Mouse (Mus musculus) left cerebral cortex, adult 18-20 months (tissue): ENCODE measurements at regions not wholly inside any gene's neighbourhood (a gene's known extent, or its start where the extent isn't known, plus 50 kb on each side); places are given as distances from the start of the nearest gene placed in this dataset.
"Not testable (repeated sequence)": the region's sequence is repeated elsewhere in the genome, so short reads cannot be mapped to it uniquely, and the experiment has no call there.

ENCODE experiments used
- DNase-seq, 2 experiments: peaks; one replicate each; pipeline ENCODE4 v3.0.0; 2021 to 2022; ENCODE audit warnings: low spot score in 2 of 2, mixed read lengths in 1 of 2

DNA sequence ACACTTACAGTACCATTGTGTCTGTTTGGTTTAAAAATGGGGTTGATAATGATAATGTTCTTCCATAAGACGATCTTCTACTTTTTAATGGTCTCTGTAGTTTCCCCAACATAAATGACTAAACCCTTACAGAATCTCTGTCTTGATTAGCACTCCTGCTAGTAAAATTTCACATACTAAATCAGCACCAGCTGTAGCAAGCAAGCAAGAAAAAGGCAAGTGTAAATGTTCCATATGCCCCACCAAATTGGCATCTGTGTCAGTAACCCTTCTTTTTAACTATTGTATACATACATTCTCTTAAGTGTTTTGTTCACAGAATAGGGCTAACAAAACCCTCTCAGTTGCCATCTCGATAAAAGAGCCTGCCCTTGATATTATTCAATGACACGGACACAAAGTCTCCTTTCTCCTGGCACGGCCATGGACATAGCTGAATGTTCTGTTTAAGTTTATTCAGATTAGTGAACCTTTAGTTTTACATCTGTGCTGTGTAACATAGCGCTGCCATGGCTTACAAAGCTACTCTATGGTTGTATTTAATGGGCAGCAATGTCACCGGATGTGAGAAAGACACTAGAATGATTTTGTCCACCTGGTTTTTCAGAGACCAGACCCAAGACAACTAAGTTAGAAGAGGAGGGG lies 414.3 kb downstream of the Gtdc1 start:
- no peak for DNase-seq

DNA sequence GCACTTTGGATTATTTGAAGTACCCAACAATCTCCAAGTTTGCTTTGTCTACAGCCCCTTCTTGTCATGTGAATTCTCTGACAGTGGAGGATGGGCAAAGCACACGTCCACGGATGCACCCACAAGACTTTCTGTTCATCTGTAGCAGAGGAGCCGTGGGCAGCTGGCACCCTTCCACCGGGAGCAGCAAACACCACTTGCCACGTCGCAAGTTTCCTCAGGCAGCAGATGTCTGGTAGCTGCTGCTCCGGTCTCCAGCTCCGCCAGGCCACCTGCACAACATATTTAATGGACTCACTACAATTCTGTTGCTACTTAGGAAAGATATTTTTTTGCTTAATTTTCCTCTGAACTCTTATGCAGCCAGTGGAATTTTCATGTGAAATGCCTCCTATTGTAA lies 415.1 kb downstream of the Gtdc1 start:
- DNase-seq: peak; percentile 76 to 88

DNA sequence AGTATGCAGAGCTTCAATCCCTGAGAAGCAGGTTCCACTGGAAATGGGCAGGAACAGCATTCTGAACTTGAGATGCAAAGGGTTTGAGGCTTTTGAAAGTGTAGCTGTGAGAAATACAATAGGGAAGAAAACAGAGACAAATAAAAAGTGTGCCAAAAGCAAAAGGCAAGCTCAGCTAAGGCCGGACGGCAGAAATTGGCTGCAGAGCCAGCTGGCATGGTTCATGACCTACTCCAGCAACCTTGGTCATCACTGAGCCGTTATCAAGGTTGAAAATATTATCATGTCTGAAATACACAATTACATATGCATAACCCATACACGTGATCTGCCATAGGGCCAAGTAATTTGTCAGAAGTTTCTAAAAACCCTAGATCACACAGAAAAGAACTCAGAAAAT lies 418.4 kb downstream of the Gtdc1 start:
- DNase-seq: no peak

DNA sequence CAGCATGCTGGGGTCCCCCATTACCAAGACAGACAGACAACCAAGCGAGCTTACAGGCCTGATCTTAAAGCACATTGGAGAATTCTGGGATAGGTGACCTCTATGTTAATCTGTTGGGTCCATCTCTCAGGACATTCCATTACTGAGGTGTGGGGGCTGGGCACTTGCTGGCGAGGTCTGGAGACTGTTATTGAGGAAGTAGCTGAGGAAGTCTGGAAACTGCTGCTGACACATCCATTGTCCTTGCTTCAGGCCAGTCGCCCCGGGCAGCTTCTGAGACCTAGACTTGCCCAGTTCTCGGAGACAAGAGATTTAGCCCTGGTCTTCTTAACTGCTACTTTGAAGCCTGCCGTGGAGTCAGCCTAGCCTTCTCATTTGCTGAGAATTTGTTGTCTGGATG lies 423.2 kb downstream of the Gtdc1 start:
- DNase-seq: no peak

DNA sequence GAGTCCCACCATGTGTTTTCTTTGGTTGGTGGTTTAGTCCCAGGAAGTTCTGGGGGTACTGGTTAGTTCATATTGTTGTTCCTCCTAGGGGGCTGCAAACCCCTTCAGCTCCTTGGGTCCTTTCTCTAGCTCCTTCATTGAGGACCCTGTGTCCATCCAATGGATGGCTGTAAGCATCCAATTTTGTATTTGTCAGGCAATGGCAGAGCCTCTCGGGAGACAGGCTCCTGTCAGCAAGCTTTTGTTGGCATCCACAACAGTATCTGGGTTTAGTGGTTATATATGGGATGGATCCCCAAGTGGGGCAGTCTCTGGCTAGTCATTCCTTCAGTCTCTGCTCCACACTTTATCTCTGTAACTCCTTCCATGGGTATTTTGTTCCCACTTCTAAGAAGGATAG lies 436.7 kb downstream of the Gtdc1 start:
- DNase-seq: not testable (repeated sequence)

DNA sequence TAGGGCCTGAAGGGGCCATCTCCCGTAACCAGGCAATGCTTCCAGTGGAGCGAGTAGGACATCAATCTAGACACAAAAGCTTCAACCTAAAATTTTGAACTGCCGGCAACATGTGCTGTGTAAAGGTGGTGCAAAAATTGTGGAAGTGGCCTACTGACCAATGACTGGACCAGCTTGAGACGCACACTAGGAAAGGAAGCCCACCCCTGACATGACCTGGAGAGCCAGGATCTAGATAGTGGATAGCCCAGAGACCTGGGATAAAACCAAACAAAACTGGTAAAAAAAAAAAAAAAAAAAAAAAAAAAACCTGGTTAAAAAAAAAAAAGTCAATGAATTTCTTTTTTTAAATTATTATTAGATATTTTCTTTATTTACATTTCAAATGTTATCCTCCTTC lies 437.2 kb downstream of the Gtdc1 start:
- no peak for DNase-seq

DNA sequence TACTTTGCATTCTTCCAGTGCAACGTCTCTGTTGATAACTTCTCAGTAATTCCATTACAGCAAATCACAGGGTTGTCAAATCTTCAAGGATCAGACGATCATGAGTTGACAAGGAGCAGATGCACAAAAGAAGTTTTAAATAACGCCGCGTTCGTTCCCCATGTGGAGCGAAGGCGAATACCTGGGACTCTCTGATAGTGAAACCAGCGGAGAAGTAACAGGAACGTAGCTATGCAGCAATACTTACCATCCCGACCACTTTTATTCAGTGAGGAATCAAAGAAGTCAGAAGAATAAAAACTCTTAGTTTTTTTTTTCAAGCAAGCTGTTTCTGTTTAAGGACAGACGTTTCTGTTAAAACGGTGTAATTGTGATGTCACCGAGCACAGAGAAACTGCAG lies 441.6 kb downstream of the Gtdc1 start:
- peak in 1 of 2 experiments; percentile 4 for DNase-seq

DNA sequence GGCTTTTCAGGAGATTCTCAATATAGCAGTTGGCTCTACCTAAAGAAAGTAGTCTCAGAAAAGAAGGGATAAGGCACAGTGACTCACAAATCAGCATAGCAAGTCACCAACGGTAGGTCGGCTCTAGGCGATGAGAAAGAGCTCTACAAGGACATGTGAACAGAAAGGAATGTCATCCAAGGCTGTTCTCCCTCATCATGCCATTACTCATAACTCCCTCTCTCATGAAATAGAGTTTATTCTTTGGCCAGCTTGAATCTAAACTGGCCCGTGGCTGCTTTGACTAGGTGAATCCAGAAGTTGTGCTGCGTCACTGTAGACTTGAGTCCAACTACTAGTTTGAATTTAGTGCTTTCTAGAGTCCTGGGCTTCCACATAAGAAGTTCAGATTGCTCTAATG lies 447.7 kb downstream of the Gtdc1 start:
- no peak for DNase-seq

DNA sequence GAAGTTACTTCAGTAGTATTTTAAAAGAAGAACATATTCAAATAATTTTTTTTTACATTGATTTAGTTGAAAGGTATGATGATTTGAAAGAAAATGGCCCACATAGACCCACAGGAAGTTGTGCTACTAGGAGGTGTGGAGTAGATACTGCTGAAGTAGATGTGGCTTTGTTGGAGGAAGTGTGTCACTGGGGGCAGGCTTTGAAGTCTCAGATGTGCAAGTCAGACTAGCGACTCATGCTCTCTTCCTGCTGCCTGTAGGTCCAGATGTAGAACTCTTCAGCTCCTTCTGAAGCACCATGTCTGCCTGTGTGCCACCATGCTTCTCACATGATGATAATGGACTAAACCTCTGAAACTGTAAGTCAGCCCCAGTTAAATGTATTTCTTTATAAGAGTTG lies 452.0 kb downstream of the Gtdc1 start:
- no peak for DNase-seq

DNA sequence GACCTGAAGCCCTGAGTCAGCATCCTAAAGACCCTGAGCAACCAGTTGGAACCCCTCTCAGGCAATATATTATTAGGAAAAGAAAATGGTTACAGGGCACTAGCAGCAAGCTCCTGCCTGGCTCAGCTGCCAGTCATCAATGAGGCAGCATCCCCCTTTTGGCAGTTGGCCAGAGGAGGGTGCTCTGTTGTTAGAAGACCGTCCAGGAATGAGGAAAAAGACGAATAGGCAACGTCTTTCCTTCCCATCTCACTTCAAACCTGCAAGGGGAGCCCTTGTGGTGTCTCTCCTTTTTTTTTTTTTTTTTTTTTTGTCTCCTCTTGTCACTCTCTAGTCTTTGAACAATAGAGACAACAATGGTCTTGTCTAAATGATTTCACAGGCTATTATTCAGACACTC lies 452.8 kb downstream of the Gtdc1 start:
- DNase-seq: no peak

DNA sequence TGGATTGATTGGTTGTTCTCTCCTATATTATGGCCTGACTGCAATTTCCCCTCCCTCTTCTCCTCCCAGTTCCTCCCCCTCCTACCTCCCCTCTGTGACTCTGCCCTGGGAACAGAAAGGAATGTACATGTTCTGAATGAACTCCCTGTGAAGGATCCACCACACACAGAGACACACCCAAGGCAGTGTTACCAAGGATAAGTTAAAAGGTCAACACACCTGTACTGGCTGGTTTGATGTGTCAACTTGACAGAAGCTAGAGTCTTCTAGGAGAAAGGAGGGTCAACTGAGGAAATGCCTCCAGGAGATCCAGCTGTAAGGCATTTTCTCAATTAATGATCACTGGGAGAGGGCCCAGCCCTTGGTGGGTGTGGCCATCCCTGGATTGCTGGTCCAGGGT lies 456.1 kb downstream of the Gtdc1 start:
- no peak for DNase-seq

DNA sequence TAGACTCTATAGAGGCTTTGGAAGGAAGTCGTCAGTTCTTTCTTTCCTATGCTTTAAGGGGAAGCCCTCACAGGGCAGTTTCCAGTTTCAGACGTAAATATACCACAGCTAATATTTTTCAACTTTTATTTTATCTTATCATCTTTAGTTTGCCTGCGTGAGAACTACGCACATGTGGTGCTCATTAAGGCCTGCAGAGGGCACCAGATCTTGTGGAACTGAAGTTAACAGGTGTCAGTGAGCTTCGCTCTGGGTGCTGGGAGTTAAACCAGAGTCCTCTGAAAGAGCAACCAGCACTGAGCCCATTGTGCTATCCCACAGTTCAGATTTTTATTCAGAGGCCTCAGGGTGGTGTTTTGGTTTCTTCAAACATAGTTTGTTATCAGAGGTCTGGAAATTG lies 456.5 kb downstream of the Gtdc1 start:
- DNase-seq: no peak

DNA sequence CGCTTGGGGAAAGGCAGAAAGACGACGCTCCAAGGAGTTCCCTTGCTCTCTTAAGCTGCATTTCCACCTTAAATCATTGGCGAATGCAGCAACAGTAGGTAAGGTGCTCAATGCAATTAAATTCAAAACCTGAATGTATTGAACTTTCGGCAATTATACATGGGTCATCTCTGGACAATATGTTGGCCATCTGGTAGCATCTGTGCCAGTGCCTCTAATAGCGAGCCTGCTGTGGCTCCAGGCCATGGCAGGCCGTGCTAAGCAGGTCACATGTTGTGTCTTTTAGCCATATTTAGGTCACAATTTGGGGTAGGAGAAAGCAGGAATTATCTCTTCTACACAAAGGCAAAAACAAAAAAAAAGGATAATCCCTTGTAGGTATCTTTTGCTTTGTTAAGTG lies 462.8 kb downstream of the Gtdc1 start:
- DNase-seq: no peak

DNA sequence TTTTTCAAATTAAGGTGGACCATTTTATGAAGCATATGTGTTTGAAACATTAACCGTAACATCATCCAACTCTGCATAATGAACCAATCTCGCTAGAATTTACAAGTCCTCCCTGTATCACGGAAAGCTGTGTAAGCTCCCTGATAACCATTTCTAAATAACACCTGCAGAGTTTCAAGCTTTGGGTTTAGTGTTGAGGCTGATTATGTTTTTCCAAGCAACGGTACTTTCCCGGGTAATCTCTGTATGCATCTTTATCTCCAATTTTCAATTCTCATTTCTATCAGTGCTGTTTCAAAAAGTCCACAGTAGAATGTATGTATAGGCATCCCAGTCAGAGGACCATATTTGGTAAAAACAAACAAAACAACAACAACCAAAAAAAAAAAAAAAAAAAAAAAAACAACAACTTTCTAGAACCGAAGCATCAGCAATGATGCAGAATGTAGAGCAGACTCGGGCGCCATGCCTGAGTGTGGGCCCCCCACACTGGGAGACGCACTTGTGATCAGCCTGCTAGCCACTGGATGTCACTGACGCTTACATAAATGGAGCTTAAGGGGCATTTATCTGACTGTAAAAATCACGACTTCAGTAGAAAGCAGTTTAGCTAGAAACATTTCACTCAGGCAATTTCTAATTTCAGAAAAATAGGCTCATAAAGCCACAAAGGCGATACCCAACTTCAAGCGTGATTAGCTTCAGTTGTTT lies 464.7 kb downstream of the Gtdc1 start:
- peak in 1 of 2 experiments; percentile 5 for DNase-seq

DNA sequence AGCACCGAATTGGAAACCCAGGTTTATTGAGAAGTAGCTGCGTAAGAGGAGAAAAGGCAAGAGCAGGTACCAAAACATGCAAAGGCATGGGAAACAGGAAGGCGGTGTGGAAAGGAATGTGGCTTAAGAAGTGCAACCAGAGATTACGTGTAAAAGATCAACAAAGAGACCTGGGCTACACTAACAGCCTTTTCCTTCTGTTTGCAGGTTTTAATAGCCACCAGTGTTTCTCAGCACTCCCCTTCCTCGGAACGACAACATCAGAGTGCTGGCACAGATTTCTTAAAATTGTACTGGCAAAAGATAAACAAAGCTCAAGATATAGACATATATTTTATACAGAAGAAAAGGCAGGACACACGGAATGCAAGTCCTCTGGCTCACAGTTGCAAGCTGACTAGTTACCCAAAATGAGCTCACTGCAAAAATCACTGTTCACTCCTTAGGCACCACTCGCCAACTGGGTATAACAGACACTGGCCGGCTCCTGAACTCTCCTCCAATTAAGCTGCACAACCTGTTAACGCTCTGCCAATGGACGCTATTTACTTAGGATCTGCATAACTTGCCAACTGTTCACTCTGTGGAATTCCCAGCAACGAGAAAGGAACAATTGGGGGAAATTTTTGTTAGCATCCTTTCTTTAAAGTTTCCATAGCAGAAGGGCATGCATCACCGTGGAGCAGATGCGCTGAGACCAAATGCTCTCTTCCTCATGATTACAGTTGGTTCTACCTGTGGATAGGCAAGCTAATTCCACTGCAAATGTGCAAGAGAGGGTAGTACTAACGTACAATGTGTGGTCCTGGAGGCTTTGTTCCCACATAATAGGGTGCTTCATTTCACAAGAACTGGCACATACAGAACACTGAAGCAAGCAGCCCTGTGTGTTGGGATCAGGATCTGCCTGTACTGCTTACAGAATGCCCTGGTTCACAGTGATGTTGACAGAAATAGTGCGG lies 465.9 kb downstream of the Gtdc1 start:
- DNase-seq: peak in 1 of 2 experiments; percentile 10

DNA sequence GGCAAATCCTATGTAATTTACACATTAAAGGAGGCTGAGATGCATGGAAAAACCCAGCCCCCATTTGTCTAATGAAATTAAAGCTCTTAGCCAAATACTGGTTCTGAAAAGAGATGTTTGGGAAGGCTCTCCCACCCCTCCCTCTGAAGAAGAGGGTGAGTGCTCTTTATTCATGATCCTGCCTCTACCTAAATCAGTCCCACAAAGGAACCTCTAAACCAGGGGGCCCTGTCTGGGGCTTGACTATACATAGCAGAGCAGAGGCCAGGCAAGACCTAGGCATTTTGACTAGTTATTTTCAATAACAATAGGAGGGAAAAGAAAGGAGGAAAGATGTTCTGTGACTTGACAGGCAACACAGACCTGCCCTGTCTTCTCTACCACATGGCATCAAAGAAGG lies 478.0 kb downstream of the Gtdc1 start:
- DNase-seq: no peak
